Mouse (Mus musculus) granulocyte monocyte progenitor cell, adult 5-6 weeks (primary cell): ENCODE results near the gene 1700017B05Rik. TPM values are rescaled to one million over a fixed set of nuclear protein-coding genes. Genes with fewer than 3 reads are reported as not detected.
"Not testable (repeated sequence)": the region's sequence is repeated elsewhere in the genome, so short reads cannot be mapped to it uniquely, and the experiment has no call there.

Experiments used
- ATAC-seq: replicated peaks from 2 replicates; pipeline ENCODE4 v1.8.0; 2016; ENCODE audit warnings: mild to moderate bottlenecking, moderate TSS enrichment, inconsistent platforms; ENCODE audit not compliant: poor library complexity, severe bottlenecking
- total RNA-seq, 2 experiments: library from RNA; stranded (forward) in 1 of 2; stranded (reverse) in 1 of 2; fragments of 200-712, 200-1000 nt in 1 of 2; fragments of >200 nt in 1 of 2; fragmentation: Nextera tagmentation in 1 of 2; gene quantifications; 2 replicates each; pipeline ENCODE4 v1.2.3; 2014 to 2017

1700017B05Rik gene
- total RNA-seq, 2 experiments from 2014 or later, result 18.9 to 43.6 TPM

- ATAC-seq, result no peak
Observed at GRCm38 (mm10) chr9:57223341-57223740, 39.1 kb downstream of the 1700017B05Rik start.

GRCm38 (mm10) chr9:57220356-57220755 is 42.1 kb downstream of the 1700017B05Rik start:
- ATAC-seq, result peak; percentile 25; the same call in 1 of the 2 replicates

GRCm38 (mm10) chr9:57219511-57219910 is 42.9 kb downstream of the 1700017B05Rik start:
- ATAC-seq, result no peak

GRCm38 (mm10) chr9:57218776-57219175 is 43.6 kb downstream of the 1700017B05Rik start:
- ATAC-seq, result no peak

GRCm38 (mm10) chr9:57217220-57217619 is 45.2 kb downstream of the 1700017B05Rik start:
- ATAC-seq, result no peak

- no peak for ATAC-seq
Observed at GRCm38 (mm10) chr9:57214500-57214899, 47.9 kb downstream of the 1700017B05Rik start.

- no peak for ATAC-seq
Observed at GRCm38 (mm10) chr9:57212448-57213222, 49.8 kb downstream of the 1700017B05Rik start.

- no peak; the same call in 1 of the 2 replicates for ATAC-seq
Observed at GRCm38 (mm10) chr9:57209316-57209715, 53.1 kb downstream of the 1700017B05Rik start.

- ATAC-seq, result no peak
Observed at GRCm38 (mm10) chr9:57206896-57207295, 55.5 kb downstream of the 1700017B05Rik start.

GRCm38 (mm10) chr9:57203571-57203970 is 58.8 kb downstream of the 1700017B05Rik start:
- ATAC-seq, result not testable (repeated sequence)

Other genes starting within 250 kb of the 1700017B05Rik start
- 57.1 and 77.6 TPM in 2 replicates for gene Sin3a, start 190.6 kb downstream of the 1700017B05Rik start, total RNA-seq (2014; fragmentation: Nextera tagmentation)
- 94.9 and 150 TPM in 2 replicates for gene Sin3a, start 190.6 kb downstream of the 1700017B05Rik start, total RNA-seq (2017)
- gene Man2c1, start 131.9 kb downstream of the 1700017B05Rik start, total RNA-seq (2014; fragmentation: Nextera tagmentation), result 74.7 and 103 TPM in 2 replicates
- gene Man2c1, start 131.9 kb downstream of the 1700017B05Rik start, total RNA-seq (2017), result 43.3 and 63.9 TPM in 2 replicates
- 2.6 and 10.2 TPM in 2 replicates for gene Neil1, start 114.3 kb downstream of the 1700017B05Rik start, total RNA-seq (2014; fragmentation: Nextera tagmentation)
- gene Neil1, start 114.3 kb downstream of the 1700017B05Rik start, total RNA-seq (2017), result 0.88 and 1.9 TPM in 2 replicates
- gene Commd4, start 104.3 kb downstream of the 1700017B05Rik start, total RNA-seq (2014; fragmentation: Nextera tagmentation), result 82.2 and 104 TPM in 2 replicates
- gene Commd4, start 104.3 kb downstream of the 1700017B05Rik start, total RNA-seq (2017), result 62.4 and 73.0 TPM in 2 replicates
- gene Trcg1, start 26.1 kb downstream of the 1700017B05Rik start, total RNA-seq (2014; fragmentation: Nextera tagmentation), result not detected in 2 replicates
- gene Trcg1, start 26.1 kb downstream of the 1700017B05Rik start, total RNA-seq (2017), result not detected in 2 replicates
- 19.4 and 25.2 TPM in 2 replicates for gene Ppcdc, start 177.5 kb upstream of the 1700017B05Rik start, total RNA-seq (2014; fragmentation: Nextera tagmentation)
- 10.0 and 13.4 TPM in 2 replicates for gene Ppcdc, start 177.5 kb upstream of the 1700017B05Rik start, total RNA-seq (2017)
- 5.4 and 8.2 TPM in 2 replicates for gene Scamp5, start 205.4 kb upstream of the 1700017B05Rik start, total RNA-seq (2014; fragmentation: Nextera tagmentation)
- 1.6 and 2.2 TPM in 2 replicates for gene Scamp5, start 205.4 kb upstream of the 1700017B05Rik start, total RNA-seq (2017)
- gene Rpp25, start 241.4 kb upstream of the 1700017B05Rik start, total RNA-seq (2014; fragmentation: Nextera tagmentation), result 0.32 TPM in 1 of 2 replicates, not detected in the other
- 0.46 TPM in 1 of 2 replicates, not detected in the other for gene Rpp25, start 241.4 kb upstream of the 1700017B05Rik start, total RNA-seq (2017)